Mouse (Mus musculus) right cerebral cortex, adult 18-20 months (tissue): ENCODE data around the gene Plekhf1.

Experiments
- DNase-seq: peaks from one replicate; pipeline ENCODE4 v3.0.0; 2022; ENCODE audit warnings: mixed read lengths

The Plekhf1 gene

DNA sequence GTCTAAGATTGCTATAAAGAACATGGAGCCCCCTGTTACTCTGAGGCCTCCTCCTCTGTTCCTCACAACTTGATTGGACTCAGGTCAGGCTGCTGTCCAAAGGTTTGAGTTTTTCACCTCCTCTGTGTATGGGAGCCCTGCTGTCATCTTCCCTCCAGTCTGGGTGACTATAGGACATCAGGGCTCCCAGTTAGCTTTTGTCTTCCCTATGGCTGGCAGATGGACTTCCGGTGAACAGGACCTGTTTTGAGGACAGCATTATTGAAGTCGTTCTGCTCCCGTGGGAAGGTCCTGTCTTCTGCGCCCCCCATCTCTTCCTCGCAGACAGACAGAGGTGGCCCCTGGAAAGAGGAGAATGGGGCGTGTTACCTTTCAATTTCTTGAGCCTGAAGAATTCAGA lies 43.0 kb downstream of the Plekhf1 start:
- no peak for DNase-seq

DNA sequence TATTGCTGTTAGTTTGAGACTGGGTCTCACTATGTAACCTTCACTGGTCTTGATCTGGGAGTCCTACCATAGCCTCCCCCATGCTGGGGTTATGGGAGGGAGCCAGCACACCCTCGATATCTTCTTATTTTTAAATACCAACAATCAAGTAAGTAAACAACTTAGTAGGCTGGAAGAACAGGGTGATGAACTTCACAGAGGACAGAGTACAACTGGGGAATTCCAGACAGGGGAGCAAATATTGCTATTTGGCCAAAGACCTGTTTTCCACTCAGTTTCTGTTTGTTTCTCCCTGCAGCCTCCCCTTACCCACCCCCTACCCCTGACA lies 43.4 kb downstream of the Plekhf1 start:
- no peak for DNase-seq

DNA sequence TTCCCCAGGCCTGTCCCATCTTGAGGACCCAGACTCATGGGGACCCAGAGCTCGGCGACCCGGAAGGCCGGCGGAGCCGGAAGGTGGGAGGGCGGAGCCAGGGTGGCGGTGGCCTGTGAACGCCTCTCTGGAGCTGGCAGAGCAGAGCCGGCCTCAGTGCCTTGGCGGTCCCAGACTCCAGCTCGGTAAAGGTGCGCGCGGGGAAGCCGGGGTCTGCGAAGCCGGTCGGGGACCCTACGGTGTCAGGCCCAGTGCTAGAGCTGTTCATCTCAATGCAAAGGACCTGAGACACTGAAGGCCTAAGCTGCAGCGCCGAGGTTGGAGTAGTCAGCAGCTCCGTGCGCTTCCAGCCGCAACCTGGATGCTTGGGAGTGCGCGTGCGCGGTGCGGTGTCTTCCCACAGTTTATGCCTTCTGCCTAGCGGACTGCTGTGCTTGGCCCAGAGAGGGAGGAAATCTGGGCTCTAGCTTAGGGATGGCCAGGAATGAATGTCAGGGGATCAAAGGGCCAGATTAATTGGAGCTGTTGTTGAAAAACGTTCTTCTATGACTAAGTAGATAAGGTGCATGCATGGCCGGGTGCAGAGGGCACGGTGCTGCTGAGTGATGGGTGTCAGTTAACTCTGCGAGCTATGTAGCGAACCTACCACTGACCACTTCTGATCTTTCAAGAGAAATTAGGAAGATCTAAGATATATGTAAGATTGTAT lies 44.0 kb downstream of the Plekhf1 start:
- peak; percentile 90 for DNase-seq

DNA sequence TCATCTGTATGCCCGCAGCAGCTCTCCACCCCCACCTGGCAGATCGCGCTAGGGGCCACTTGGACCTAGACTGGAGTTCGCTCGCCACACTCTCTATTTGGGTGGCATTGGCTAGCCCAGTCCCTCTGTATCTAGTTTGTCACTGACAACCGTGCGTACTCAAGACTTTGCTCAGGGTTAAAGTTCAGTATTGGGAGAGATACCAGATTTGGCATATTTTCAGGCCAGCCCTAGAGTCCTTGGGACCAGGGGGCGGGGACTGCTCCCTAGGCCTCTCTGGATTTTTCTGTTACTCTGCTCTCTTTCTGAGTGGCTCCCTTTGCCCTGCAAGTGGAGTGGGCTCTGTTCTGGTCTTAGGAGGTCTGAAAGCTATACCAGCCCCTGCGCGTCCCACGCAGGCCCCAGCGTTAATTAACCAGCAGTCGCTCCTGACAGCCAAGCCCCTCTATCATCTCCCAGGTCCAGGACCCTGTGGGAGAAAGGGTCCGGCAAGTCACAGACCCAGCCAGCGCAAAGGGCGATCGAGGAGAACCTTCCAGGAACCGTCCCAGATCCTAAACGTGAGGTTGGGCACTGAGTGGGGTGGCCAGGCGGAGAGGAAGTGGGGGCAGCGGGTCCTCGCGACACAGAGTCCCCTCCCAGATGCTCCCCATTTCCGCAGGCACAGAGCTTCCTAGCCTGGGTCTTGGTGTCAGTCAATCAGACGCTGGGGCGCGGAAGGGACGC lies 44.7 kb downstream of the Plekhf1 start, which contains the start of gene 1600014C10Rik:
Gene 1600014C10Rik, plus strand, starts transcription at position 256 of the 726 bp plus-strand sequence.
- no peak for DNase-seq

DNA sequence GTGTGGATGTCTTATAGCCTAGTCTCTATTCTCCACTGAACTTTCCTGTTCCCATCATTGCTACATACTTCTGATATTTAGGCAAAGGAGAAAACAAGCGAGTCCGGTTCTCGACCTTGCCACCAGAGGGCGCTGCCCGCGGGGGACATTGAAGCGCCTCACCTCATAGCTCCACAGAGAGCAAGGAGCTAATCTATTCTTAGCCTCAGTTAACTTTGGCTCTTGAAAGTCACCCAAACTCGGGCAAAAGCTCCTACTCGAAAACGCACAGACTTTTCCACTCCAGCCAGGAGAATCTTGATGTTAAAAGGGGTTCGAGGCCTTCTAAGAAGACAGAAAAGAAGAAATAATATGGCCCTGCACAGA lies 45.2 kb downstream of the Plekhf1 start:
- DNase-seq = peak; percentile 71

DNA sequence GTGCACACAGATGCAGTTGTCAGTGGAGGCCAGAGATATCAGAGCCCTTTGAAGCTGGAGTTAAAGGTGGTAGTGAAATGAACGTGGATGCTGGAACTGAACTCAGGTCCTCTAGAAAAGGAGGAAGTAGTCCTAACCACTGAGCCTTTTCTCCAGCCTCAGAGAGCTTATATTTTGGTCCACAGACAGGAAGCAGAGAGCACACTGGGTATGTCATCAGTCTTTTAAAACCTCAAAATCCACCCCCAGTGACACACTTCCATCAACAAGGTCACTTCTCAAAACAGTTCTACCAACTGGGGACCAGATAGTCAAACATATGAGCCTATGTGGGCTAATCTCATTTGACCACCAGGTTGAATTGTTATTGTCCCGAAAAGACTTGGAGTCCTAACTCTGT lies 46.5 kb downstream of the Plekhf1 start:
- DNase-seq = no peak

DNA sequence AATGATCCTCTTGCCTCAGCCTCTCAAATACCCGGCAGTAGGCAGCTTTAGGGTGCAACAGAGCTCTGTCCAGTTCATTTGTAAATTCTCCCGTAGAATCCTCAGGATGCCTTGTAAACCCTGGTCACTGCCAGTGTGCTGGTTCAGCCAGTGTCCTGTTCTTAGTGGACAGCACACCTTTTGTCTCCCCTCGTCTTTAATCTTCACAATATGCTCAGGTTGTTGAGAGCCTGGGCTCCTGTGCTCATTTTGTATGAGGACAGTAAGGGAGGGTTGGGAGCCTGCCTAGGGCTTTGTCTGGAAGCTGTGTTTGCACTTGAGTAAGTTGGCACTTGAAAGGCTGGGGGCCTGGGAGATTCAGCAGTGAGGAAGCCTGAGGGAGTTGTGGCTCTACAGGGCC lies 47.9 kb downstream of the Plekhf1 start:
- DNase-seq = no peak

DNA sequence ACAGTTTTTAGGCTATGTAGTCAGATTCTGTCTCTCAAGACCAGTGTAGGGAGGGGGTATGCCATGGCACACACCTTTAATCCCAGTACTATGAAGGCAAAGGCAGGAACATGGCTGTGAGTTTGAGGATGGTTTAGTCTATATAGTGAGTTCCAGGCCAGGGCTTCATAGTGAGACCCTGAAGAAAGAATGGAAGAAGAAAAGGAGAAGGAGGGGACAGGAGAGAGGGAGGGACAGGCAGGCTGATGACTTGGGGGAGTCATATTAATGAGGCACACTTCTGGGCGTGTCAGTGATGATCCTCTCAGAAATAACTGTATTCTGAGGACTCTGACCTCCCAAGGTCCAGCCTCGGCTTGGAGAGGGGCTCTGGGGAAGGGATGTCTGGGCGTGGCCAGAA lies 51.8 kb downstream of the Plekhf1 start:
- DNase-seq = no peak

DNA sequence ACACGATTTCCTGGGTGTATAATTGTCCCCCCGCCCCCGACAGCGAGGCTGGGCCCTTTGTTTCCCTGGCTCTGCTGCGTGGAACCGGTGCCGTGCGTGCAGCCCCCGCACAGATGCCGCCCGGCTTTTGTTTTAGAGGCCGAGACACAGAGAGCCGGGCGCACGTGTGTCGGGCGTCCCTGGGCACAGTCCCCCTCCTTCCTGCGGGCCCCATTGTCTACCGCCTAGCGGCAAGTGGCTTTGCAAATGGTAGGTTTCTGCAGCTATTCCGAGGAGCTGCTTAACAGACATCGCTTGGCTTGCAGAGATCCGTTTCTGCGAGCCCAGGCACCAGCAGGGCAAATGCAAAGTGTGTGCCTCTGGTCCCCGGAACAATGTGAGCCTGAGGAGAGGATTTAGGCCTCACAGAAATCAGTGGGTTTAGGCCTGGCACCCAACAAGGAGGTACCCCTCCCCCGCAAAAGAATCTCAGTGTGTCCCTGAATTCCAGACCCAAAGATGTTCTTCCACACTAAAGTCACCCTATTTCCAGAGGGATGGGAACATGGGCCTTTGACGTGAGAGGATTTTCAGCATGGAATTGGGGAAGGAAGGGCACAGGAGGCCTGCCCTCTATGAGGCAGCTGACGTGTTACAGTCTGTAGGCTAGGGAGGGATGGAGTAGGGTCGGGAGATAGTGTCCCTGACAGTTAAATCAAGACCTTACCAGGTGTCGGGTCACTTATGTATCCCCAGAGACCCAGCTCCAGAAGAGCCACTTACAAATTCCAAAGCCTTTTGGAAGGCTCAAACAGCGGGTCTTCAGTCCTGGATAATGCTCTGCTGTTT lies 53.3 kb downstream of the Plekhf1 start:
- peak; percentile 57 for DNase-seq

DNA sequence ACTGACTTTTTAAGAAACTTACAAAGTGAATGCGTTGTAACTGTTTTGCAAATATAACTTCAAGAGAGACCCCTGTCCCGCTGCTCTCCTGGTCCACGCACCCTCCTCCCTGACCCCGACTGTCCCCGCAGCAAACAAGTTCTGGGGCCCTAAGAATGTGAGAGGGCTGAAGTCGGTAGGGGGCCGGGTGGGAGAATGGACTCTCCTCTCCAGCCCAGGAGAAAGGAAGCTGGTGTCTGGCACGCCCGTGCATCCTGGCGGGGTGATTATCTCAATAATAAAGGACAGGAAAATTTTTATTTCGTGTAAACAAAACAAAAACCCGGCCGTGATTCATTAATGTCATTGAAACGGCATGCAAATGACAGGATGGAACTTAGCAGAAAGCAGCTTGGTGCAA lies 53.9 kb downstream of the Plekhf1 start:
- no peak for DNase-seq

DNA sequence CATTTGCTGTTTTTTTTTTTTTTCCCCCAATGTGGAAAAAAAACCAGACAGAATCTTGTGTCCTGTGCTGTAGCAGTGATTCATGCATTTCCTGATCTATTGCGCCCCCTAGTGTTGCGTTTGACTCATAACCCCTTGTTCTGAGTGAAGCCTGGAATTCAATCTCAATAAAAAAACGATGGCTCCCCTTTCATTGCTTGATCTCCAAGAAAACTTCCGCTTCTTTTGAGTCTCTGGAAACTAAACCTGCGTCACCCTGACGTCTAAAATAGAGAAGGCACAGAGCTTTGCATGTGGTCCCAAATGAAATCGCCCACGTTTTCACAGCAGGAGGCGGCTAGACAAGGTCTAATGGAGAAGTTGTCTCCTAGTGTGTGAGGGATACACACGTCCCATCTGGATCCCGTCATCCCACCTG lies 60.1 kb downstream of the Plekhf1 start:
- DNase-seq = peak; percentile 85
